Mouse (Mus musculus): Measurements from ENCODE around the gene Cd55b.
"Not testable (repeated sequence)": the region's sequence is repeated elsewhere in the genome, so short reads cannot be mapped to it uniquely, and the experiment has no call there.

DNA sequence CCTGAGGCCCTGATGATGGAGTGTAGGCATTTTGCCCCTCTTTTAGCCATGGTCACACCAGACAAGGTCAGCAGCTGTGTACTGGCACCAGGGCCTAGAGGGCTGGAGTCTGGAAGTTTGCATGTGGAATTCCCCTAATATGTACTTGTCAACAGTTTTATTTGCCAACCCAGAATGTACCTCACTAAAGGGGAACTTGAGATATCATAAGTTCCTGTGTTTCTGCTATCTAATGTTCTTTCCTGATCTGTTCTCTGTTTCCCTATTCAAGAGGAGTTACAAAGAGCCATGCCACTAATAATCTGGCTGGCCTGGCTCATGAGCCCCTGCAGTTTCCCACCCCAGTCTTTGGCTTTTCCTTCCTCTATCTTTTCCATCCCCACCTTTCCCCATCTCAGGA, 35.5 kb downstream of the Cd55b start:
- not testable (repeated sequence) for TF ChIP-seq CTCF, EP300 (IDR thresholded peaks at IDR 0.05)

Measured in lung, postnatal 0 days (tissue).